Mouse (Mus musculus): ENCODE data around the gene Gm20532.

- TF ChIP-seq CTCF (IDR thresholded peaks at IDR 0.05; ENCODE audit: insufficient read depth, low read length) (no peak), POLR2A (IDR thresholded peaks at IDR 0.05; ENCODE audit: borderline replicate concordance, extremely low read depth, low read depth, low read length) (no peak)
Measured at GRCm38 (mm10) chr2:26595725-26596435, 9.4 kb downstream of the Gm20532 start.

Measured in lung, adult 2 months (tissue).